Mouse (Mus musculus) left cerebral cortex, adult 9 months (tissue): ENCODE data around the gene Ube2l3.

ENCODE experiments used
- DNase-seq, 2 experiments: peaks; one replicate each; pipeline ENCODE4 v3.0.0; 2022; ENCODE audit warnings: low spot score in 2 of 2

Gene Ube2l3

DNA sequence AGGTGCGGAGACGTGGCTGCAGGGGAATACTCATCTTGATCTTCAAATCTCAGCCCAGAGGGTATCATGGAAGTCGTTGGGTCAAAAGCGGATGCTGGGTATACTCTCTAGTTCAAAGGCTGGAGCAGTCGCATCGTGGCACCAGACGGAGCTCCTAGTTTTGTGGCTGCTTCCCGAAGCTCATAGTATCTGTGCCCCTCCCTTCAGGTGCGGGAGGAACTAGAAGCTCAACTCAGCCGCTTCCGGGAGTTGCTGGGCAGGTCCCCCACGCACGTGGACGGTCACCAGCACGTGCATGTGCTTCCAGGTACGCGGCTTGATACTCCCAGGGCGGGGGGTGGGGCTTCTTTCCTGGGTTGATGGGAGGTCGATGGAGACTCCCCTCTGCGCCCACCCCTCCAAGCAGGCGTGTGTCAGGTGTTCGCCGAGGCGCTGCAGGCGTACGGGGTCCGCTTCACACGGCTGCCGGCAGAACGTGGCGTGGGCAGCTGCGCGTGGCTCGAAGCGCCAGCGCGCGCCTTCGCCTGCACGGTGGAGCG is 55.0 kb downstream of the Ube2l3 start:
- no peak for DNase-seq

DNA sequence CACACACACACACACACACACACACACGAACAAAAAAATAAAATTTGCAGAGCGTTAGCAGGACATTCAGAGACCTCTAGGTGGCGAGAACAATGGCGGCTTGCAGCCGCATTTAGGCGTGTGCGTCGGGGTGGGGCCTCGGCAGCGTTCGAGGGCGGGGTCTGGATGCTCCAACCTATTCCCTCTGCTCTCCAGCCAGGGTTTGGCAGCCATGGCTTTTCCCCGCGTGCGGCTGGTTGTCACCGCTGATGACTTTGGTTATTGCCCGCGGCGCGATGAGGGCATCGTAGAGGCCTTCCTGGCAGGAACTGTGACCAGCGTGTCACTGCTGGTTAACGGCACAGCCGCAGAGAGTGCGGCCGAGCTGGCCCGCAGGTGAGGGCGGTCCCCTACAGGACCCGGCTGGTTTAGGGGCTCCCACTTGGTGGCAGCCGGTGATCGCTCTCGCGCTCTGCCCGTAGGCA is 55.6 kb downstream of the Ube2l3 start, which contains the start of gene Ccdc116:
Gene Ccdc116 (minus strand): TSS at position 458 of the 464 bp plus-strand sequence.
- DNase-seq: peak; percentile 57 to 80

DNA sequence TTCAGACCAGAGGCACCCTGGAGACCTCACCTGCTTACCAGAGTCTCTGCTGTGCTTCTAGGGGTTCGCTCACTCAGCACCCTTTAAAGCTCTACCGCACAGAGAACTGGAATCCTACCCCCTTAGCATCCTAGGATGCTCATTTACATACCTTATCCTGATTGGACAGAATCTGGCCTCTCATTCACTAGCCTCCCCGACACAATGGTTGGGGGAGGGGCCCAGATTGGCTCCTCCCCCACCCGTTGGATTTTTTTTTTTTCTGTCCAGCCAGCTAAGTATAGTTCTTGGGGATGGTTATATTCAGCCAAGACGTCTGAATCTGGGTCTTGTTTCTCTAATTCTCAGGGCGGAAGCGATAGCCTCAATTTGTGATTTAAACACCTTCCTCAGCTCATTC is 58.1 kb downstream of the Ube2l3 start, which contains the start of gene Ydjc:
Gene Ydjc (plus strand): TSS at position 283 of the 400 bp plus-strand sequence.
- DNase-seq: no peak

DNA sequence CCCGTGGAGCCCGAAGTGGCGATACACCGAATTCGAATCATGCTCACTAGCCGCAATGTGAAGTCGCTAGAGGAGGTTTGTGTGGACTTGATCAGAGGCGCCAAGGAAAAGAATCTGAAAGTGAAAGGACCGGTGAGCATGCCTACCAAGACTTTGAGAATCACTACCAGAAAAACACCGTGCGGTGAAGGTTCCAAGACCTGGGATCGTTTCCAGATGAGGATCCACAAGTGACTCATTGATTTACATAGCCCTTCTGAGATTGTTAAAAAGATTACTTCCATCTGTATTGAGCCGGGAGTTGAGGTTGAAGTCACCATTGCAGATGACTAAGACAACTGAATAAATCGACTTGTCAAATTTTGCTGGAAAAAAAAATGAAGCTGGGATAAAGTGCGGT is 65.1 kb downstream of the Ube2l3 start:
- no peak for DNase-seq

DNA sequence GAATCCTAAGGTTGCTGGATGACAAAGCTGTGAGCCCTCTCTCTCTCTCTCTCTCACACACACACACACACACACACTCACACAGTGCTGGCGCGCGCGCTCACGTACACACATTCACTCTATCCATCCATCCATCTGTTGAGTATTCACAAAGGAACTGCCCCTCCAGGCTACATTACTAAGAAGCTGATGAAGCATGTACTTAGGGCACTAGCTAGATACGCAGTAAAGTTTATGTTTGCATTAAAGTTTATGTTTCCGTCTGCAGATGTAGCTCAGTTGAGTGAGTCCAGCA is 69.6 kb downstream of the Ube2l3 start:
- no peak for DNase-seq

DNA sequence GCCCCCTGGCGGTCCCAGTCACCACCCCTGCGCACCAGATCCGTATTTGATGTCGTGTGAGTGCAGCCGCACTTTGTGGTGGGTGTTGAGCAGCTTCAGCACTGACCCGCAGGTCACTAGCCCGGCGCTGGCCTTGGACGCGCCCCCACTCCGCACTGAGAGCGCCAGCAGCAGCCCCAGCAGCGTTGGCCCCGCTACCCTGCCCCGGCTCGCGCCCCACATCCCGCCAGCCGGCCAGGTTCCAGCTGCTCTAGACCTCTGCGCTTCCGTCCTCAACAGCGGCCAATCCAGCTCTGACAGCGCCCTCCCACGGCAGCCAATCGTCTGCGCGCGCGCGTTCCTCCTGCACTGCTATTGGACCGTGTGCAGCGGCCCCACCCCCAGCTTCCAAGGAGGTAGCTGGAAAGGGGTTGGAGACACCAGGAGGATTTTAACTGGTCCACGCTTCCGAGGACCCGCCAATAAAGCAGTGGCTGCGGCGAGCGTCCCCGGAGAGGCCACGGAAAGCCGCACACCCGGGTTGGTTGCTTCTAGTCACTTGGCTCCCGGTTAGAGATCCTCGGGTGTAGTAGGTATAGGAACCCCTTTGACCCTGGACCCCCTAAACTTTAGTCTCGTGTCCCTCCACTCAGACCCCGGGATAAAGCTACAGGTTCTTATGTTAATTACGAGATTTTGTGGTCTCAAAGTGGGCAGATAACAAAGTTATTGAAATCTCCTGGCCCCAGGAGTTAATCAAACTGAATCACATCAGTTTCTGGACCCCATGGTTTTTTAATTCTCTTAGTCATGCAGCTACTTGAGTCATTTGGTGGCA is 70.2 kb downstream of the Ube2l3 start, which contains the start of gene Sdf2l1:
Gene Sdf2l1 (minus strand): TSS at position 295 of the 817 bp plus-strand sequence.
- DNase-seq: peak; percentile 94 to 99

DNA sequence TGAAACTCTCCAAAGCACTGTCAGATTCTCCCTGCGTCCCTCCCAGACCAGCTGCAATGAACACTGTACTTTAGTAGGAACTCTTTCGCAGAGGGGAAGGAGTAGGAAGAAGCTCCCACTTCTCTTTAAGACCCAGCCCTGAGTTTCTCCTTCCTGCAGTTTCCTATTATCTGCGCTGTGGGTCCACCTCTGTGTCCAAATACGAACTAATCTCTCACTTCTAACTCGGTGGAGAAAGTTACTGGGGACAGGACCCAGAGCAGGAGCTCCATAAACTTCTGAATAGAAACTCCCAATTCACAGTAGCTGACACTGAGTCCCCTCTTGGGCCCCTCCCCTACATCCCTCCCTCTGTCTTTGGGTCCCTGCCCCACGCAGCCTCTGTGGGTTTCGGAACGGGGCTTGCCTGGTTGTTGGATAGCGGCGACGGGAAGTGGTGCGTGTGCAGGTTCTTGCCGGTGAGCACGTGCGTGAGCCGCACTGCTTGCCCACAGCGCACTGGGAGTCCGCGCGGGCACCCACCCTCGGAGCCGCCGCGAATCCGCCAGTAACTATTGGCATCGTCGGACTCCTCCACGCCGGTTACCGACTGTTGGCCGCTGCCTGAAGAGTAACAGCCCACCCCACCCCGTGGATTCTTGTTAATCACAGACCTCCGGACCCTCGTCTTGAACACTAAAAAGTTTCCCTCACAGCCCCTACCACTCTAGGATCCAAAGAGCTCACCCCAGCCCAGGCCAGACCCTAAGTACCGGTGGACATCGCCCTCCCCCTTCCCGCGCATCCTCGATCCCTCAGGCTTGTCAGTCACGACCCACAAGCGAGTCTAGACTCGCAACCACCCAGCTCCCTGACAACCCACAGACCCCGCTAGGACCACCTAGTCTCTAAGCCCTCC is 71.0 kb downstream of the Ube2l3 start:
- DNase-seq: no peak

DNA sequence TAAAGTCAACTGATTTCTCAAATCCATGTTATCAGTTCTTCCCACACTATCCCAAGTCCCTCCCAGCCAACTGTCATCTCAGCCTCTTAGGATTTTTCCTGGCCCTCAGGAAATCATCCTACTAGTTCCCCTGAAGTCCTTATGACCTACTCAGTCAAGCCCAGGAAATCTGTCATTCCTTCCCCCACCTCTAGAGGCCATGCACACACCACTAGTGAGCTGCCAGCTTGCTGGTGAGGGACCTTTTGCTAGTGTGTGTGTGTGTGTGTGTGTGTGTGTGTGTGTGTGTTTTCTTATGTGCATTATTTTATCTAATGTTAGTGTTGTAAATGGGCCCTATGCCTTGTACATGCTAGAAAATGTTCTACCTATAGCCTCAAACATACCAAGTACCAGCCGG is 75.2 kb downstream of the Ube2l3 start:
- DNase-seq: no peak

DNA sequence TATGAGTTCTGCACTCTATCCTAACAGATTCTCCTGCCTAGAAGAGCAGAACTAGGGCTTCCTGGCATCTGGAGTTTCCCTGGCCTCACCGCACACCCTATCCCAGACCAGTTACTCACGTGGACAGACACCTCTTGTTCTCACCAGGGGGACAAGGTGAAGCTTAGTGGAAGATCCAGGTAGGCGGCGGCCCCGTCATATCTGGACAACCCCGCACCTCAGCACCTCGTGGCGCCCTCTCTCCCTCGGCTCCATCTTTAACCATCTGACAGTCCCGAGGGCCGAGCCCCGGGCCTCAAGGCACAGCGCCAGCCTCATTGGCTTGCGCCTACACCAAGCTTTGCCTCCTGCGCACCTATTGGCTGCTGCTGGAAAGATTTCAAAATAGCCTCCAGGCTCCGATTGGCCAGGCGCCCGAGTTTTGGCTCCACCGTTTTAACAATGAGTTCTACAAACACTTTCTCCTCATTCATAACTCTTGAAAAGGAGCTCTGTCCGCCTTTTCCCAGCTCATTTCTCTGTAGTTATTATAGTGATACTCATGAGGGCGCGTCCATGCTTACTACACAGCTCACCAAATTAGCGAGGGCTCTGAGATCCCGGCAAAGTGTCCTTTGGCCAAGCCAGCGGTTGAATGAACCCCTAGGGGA is 77.5 kb downstream of the Ube2l3 start, which contains the start of gene 2610318N02Rik:
Gene 2610318N02Rik (minus strand): TSS at position 297 of the 650 bp plus-strand sequence.
- DNase-seq: peak in 1 of 2 experiments; percentile 74

DNA sequence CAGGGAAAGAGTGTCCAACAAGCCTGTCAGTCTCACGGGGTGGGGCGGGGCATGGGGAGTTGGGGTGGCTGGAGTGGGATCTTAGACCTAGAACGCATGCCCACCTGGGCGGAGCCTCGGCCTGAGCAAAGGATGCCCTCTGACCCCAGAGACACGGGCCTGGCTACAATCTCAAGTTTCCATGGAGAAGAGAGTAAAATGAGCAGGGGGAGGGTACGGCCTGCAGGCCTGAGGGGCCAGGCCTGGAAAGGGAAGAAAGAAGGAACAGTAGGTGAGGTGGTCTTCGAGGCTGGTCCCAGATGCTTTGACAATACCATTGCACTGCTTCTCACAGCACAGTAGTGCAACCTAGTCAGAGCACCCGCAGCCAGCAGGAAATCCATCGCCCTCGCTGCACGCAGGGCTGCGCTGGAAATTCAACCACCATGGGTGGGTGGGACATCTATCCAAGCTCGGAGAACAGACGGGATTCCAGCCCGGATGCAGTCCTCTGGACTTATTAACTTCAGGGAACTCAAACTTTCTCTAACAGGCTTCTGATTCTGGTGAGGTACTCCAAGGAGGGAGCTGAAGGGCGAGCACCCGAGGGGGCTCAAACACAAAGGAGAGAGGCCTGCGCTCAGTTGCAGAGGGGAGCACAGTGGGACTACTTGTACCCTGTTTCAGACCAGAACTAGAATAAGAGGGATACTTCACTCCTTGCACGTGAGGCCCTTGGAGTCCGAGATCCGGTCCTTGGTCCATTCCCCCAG is 78.2 kb downstream of the Ube2l3 start:
- no peak for DNase-seq

DNA sequence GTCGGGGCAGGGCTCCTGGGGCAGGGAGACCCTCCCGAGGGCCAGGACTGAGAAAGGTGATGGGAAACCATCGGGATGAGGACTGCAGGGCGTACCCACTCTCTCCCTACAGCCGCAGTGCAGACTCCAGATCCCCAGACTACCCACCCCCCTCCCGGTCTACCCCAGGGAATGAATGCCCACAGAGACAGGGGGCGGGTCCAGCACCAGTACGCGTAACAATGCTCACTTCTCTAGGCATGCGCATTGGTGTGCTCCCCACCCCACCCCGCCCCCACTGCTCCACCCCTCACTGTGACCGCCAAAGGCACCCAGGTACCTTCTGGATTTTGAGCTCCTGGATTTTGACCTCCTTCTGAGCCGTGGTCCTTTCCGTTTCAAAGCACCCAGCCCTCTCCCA is 80.9 kb downstream of the Ube2l3 start:
- no peak for DNase-seq

DNA sequence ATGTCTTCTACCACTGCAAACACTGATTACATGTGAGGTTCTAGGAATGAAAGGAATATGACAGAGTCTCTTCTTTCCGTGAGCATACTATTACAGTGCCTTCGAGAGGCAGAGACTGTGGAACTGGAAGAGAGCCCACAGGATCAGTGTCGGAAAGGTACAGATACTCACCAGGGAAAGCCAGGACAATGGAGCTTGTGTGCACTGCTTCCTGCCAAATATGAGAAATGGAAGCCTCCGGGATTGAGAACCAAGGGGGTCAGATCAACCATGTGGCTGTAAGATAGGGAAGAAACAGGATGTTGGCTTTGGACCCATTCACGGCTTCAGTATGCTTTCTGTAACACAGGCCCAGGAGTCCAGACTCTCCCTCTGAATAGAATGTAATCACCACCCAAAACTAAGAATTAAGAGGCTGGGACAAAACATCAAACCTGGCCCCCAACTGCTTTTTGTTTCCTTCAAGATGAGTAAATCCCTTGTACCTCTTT is 85.1 kb downstream of the Ube2l3 start:
- DNase-seq: no peak

DNA sequence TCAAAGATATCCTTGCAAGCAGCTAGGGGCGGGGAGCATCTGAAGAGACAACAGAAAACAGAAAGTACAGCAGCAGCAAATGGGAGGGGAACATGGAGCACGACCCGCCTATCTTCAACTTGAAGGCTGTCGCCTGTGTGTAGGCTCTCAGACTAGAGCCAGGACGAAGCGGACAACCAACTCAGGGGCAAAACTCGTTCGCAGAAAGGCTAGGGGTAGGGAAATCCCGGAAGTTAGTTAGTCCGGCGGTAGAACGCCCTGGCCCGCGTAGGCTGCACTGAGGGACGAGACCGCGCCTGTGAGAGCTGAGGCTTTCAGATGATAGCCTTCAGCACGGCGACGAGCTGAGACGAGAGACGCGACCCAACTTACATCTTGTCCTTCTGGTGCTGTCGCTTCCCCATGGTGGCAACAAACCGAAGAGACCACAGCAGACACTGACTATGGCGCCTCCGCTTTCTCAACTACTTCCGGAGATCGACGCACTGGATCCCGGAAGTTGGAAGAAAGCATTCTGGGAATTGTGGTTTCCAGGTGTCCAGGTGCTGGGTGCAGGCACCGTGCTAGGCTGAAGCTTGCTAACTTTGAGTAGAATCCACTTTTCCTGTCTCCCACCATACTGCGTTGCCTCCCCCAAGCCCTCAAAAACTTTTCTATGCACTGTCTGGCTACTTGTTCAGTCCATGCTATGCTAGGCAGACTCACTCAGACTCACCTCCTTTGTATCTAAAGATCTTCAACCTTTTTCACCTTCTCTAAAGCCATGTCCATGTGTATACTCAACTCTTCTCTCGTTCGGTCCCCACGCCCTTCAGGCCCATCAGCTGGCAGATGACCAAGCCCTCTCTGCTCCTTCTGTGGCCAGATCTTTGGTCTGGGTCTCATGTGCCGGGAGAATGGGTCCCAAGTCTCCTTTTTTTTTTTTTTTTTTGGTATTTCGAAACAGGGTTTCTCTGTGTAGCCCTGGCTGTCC is 91.4 kb downstream of the Ube2l3 start, which contains the start of gene Ppil2:
Gene Ppil2 (minus strand): TSS at position 487 of the 973 bp plus-strand sequence.
- DNase-seq: peak; percentile 35 to 65

DNA sequence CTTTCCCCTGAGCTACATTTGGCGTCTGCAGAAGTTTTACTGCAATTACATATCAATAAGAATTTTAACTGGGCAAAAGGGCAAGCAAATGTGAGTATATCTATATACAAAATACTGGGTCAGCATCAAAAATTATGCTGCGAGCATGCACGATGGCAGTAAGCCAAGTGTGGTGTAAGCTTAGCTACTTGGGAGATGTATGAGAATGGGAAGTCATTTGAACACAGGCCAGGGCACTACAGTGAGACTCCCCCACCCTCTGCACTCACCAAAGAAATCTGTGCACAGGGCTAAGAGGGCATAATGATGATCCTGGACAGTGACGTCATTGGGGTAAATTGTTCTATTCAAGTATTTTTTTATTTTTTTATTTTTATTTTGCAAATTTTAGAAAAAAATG is 97.8 kb downstream of the Ube2l3 start:
- no peak for DNase-seq

DNA sequence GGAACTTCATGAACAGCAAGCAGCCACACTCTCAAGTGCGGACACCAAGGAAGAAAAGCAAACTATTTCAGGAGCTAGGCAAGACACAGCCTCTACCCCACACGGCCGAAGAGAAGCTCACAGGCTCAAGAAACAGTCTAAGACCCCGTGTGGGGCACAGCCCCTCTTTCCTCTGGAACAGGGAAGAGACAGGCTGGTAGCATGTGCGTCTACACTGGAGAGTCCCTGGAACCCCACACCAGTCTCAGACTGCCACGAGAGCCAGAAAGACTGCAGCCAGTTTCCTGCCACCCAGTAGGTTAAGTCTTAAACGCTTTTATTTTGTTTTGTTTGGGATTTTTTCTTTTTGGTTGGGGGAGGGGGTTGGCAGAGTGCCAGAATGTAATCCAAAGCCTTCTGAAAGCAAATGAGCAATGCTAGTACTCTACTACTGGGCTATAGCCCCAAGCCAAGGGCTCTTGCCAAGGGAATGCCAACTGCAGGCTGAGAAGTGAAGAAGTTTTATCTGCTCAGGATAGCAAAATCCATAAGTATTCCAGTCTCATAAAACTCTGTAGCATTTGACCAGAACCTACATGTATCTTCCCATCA is 99.7 kb downstream of the Ube2l3 start:
- DNase-seq: no peak
